Mouse (Mus musculus) lung, adult 2 months (tissue): ENCODE measurements around the gene Eva1a. TPM values are rescaled to one million over a fixed set of nuclear protein-coding genes. Genes with fewer than 3 reads are reported as not detected.

Experiments used
- DNase-seq: peaks from one replicate; pipeline ENCODE4 v3.0.0; 2022
- H3K4me1 ChIP-seq: fragments of 200-500 bp; 2 replicates; pipeline ENCODE4 v1.6.1; 2011; ENCODE audit warnings: low read length; ENCODE audit not compliant: control insufficient read depth, insufficient read depth
- H3K4me3 ChIP-seq: fragments of 200-500 bp; replicated peaks from 2 replicates; pipeline ENCODE3; 2011; ENCODE audit warnings: low read depth, mild to moderate bottlenecking, control low read depth, low read length; ENCODE audit errors: extremely low read depth
- CTCF ChIP-seq: fragments of 200-500 bp; IDR thresholded peaks from 2 replicates; pipeline ENCODE4 v1.5.1; 2011; ENCODE audit warnings: mild to moderate bottlenecking, low read length, control low read depth; ENCODE audit not compliant: insufficient read depth
- POLR2A ChIP-seq: fragments of 200-500 bp; IDR thresholded peaks from 2 replicates; pipeline ENCODE4 v1.6.1; 2011; ENCODE audit warnings: low read depth, mild to moderate bottlenecking, control low read depth, low read length, borderline replicate concordance; ENCODE audit errors: extremely low read depth
- WGBS: fragments of 180-500 bp; shearing (Covaris S2); methylation state at CpG from one replicate; pipeline ENCODE4 v1.1.7; 2018; 5-methylcytosine and 5-hydroxymethylcytosine counted together
- polyA plus RNA-seq: library from polyadenylated mRNA; depleted of rRNA; stranded (reverse); fragments of >200 nt; gene quantifications from 2 replicates; pipeline ENCODE4 v1.2.3, GENCODE M21; 2012; rRNA removed

Eva1a gene
- 8.6 and 15.3 TPM in 2 replicates for polyA plus RNA-seq

GRCm38 (mm10) chr6:82040834-82041487, at the start of gene Eva1a:
Gene Eva1a, plus strand, starts transcription at chr6:82041043.
- no peak for DNase-seq
- Histone ChIP-seq H3K4me3 (peak within 1 kb of the TSS; percentile 70), H3K4me1 (0 out of 2 replicates have a peak, but pooled peaks cover 4% of the 10 kb centered on the region)
- TF ChIP-seq POLR2A, result no peak
- TF ChIP-seq CTCF, result no peak
- 9% methylated on average over 11 of the region's 11 CpGs for WGBS

DNA sequence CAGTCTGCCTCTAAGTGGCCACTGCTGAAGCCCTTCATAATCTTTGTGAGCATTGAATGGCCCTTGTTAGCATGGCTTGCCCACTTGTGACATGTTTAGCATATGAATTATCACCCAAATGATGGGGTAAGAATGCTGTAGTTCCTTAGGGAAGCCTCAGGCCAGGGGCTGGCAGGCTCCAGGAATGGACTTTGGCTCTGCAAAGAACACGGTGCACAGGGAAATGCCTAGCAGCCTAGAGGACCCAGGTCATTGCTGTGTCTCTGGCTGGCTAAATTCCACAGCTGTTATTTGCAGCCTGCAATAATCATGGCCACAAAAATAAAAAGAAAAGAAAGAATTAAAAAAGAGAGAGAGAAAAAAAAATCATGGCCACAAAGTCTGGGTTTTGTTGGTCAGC, 28.5 kb upstream of the Eva1a start:
- no peak for DNase-seq
- 58% methylated on average over 1 of the region's 1 CpGs for WGBS
- no peak for TF ChIP-seq CTCF
- TF ChIP-seq POLR2A, result no peak
- Histone ChIP-seq H3K4me1 (no peaks in the 10 kb centered on the region), H3K4me3 (no peak overlapping the region)

DNA sequence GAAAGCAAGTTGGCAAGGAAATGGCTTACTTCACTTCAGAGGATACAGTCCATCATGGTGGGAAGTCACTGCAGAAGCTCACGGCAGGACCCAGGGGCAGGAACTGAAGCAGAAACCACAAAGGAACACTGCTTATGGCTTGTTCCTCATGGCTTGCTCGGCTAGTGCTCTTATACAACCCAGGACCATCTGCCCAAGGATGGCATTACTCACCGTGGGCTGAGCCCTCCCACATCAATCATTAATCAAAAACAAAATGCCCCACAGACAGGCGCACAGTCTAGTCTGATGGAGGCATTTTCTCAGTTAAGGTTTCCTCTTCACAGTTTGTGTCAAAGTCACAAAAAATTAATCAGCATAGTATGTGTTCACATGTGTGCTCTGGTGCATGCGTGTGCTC, 19.8 kb upstream of the Eva1a start:
- no peaks in the 10 kb centered on the region for H3K4me1 ChIP-seq
- WGBS, result 84% methylated on average over 5 of the region's 5 CpGs
- no peak overlapping the region for H3K4me3 ChIP-seq
- no peak for DNase-seq
- TF ChIP-seq POLR2A, result no peak
- TF ChIP-seq CTCF, result no peak

- no peaks in the 10 kb centered on the region for H3K4me1 ChIP-seq
- TF ChIP-seq CTCF (no peak), POLR2A (no peak)
- DNase-seq, result no peak
- H3K4me3 ChIP-seq, result no peak overlapping the region
- WGBS, result 83% methylated on average over 5 of the region's 5 CpGs
Measured at GRCm38 (mm10) chr6:82021494-82021893, 19.3 kb upstream of the Eva1a start.

GRCm38 (mm10) chr6:82029611-82030510, 11.0 kb upstream of the Eva1a start:
- TF ChIP-seq CTCF (no peak), POLR2A (no peak)
- 41% methylated on average over 19 of the region's 19 CpGs for WGBS
- Histone ChIP-seq H3K4me1 (peaks cover 2% of the 10 kb centered on the region; the same call in 1 of the 2 replicates), H3K4me3 (no peak overlapping the region)
- no peak for DNase-seq

DNA sequence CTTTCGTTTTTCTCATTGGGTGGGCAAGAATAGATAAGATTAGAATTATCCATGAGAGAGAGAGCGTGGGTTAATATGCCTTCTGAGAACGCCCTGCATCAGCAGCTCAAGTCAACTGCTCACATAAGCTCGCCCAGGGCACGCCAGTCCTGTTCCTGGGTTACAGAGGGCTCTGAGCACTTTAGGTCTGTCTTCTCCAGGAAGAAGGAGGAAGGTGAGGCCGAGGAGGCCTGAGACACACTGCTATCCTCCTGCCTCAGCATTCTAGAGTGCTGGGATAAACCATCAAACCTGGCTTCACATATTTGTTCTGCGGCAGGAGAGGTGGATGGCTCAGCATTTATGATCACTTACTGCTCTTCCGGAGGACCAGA, 10.3 kb upstream of the Eva1a start:
- no peak for DNase-seq
- TF ChIP-seq CTCF (no peak), POLR2A (no peak)
- no peak overlapping the region for H3K4me3 ChIP-seq
- WGBS, result 58% methylated on average over 8 of the region's 8 CpGs
- H3K4me1 ChIP-seq, result peaks cover 2% of the 10 kb centered on the region; the same call in 1 of the 2 replicates

- Histone ChIP-seq H3K4me1 (0 out of 2 replicates have a peak, but pooled peaks cover 2% of the 10 kb centered on the region), H3K4me3 (no peak overlapping the region)
- no peak for TF ChIP-seq POLR2A
- TF ChIP-seq CTCF, result no peak
- 81% methylated on average over 7 of the region's 7 CpGs for WGBS
- no peak for DNase-seq
Measured at GRCm38 (mm10) chr6:82037211-82037610, 3.6 kb upstream of the Eva1a start.

GRCm38 (mm10) chr6:82039193-82039592, 1.6 kb upstream of the Eva1a start:
- 0 out of 2 replicates have a peak, but pooled peaks cover 4% of the 10 kb centered on the region for H3K4me1 ChIP-seq
- 69% methylated on average over 6 of the region's 6 CpGs for WGBS
- DNase-seq, result no peak
- H3K4me3 ChIP-seq, result no peak overlapping the region
- TF ChIP-seq CTCF (no peak), POLR2A (no peak)

- WGBS, result 58% methylated on average over 7 of the region's 7 CpGs
- no peak for TF ChIP-seq CTCF
- no peak for TF ChIP-seq POLR2A
- DNase-seq, result no peak
- Histone ChIP-seq H3K4me3 (no peak overlapping the region), H3K4me1 (0 out of 2 replicates have a peak, but pooled peaks cover 4% of the 10 kb centered on the region)
Measured at GRCm38 (mm10) chr6:82039968-82040367, 875 bp upstream of the Eva1a start.

DNA sequence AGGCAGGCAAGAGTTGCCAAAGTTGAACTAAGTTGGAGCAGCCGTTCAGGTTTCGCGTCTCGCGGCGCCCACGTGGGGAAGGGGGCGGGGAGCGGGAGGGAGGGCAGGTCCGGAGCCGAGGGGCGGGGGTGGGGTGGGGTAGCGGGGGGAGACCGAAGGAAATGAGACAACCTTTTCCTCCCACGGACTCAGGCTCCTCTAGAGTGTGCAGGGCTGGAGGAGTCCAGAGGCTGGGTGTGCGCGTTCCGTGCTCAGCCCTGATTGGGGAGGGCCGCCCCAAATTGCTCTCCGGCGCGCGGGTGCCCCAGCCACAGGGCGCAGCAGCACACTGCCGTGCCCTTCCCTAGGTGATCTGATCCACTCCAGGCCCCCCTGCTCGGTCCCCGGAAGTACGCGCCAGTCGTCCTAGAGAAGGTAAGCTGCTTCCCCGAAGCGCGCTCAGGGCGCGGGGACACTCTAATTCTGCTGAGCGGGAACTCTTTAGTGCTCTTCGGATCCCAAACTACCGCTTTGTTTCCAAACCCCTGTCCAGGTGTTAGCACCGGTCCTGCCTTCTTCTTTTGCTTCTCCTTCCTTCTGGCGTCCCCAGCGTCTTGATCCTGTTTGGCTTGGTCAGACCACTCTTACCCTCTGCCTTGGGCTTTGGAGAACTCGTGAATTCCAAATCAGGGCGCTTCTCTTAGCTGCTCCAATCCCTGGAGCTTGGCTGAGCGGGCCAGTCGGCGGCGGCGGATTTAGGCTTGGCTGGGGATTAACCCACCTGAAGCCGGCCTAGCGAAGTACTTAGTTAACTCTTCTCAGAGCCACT, 849 bp downstream of the Eva1a start:
- H3K4me1 ChIP-seq, result 0 out of 2 replicates have a peak, but pooled peaks cover 4% of the 10 kb centered on the region
- TF ChIP-seq POLR2A (peak; percentile 21; the same call in 1 of the 2 replicates), CTCF (no peak)
- DNase-seq, result peak; percentile 64
- WGBS, result under 1% methylated on average over 49 of the region's 50 CpGs
- peak overlapping the region; percentile 70 for H3K4me3 ChIP-seq
